Mouse (Mus musculus) retina, postnatal 1 day (tissue): ENCODE measurements at regions not wholly inside any gene's neighbourhood (a gene's known extent, or its start where the extent isn't known, plus 50 kb on each side); places are given as distances from the start of the nearest gene placed in this dataset.
A peak's percentile ranks its signal among the peaks of the same experiment; 100 is the strongest.

Source experiments
- DNase-seq: peaks from one replicate; pipeline ENCODE4 v3.0.0-alpha.2; 2012

- peak; percentile 82 for DNase-seq
Measured at GRCm38 (mm10) chr12:17992572-17992971, 301.9 kb downstream of the Hpcal1 start.

GRCm38 (mm10) chr12:17993368-17993767 is 302.7 kb downstream of the Hpcal1 start:
- DNase-seq: peak; percentile 25
